Mouse (Mus musculus) gastrocnemius, adult 2 months (tissue): ENCODE measurements around the gene Slc9b1. TPM values are rescaled to one million over a fixed set of nuclear protein-coding genes. Genes with fewer than 3 reads are reported as not detected.
A peak's percentile ranks its signal among the peaks of the same experiment; 100 is the strongest.

Experiments used
- DNase-seq: peaks from one replicate; pipeline ENCODE4 v3.0.0; 2022
- H3K27ac ChIP-seq: fragments of 200-600 bp; 2 replicates; pipeline ENCODE4 v1.8.1; 2022; ENCODE audit warnings: mild to moderate bottlenecking
- H3K4me3 ChIP-seq: fragments of 200-600 bp; 2 replicates; pipeline ENCODE4 v1.8.1; 2022; ENCODE audit warnings: mild to moderate bottlenecking, moderate library complexity
- CTCF ChIP-seq: fragments of 200-600 bp; IDR thresholded peaks from 2 replicates; pipeline ENCODE4 v1.8.1; 2022; ENCODE audit warnings: antibody characterized with exemption, mild to moderate bottlenecking, moderate library complexity
- intact Hi-C: fragments of 180-260 bp; cut with DNase I; formaldehyde crosslinking; loops from one replicate; pipeline ENCODE4 v1.15.1; 2025
- total RNA-seq, 2 experiments: library from RNA; stranded (reverse); gene quantifications; 2 replicates each; pipeline ENCODE4 v1.2.3; 2021

The Slc9b1 gene
- total RNA-seq, 2 experiments from 2014 or later, result not detected

- Histone ChIP-seq H3K27ac (peak overlapping the region; percentile 99), H3K4me3 (peak overlapping the region; percentile 84)
- no peak for TF ChIP-seq CTCF
- DNase-seq, result peak; percentile 93
- intact Hi-C loops, result loop anchor here (1.0 to 10.0 kb wide), 3 partner anchors 15 to 272 kb away; partner anchors contain the start of genes Nfkb1 and Ube2d3
Measured at GRCm38 (mm10) chr3:135422856-135423607, 75.2 kb downstream of the Slc9b1 start.

GRCm38 (mm10) chr3:135423608-135424212, 75.9 kb downstream of the Slc9b1 start, which contains the start of gene Cisd2:
TSS of gene Cisd2 (minus strand) at chr3:135423925.
- intact Hi-C loops, result loop anchor here (1.0 to 10.0 kb wide), 3 partner anchors 15 to 271 kb away; partner anchors contain the start of genes Nfkb1 and Ube2d3
- Histone ChIP-seq H3K4me3 (peak within 1 kb of the TSS; percentile 84), H3K27ac (peak within 1 kb of the TSS; percentile 99)
- no peak for DNase-seq
- TF ChIP-seq CTCF, result no peak

GRCm38 (mm10) chr3:135436901-135437616, 89.2 kb downstream of the Slc9b1 start:
- intact Hi-C loops, result loop anchor here (5.0 kb wide), 2 partner anchors 65 to 80 kb away; no protein-coding TSS in a partner anchor
- no peak for DNase-seq
- Histone ChIP-seq H3K4me3 (peak overlapping the region; percentile 97), H3K27ac (peak overlapping the region; percentile 99)
- no peak for TF ChIP-seq CTCF

GRCm38 (mm10) chr3:135437758-135438495, 90.1 kb downstream of the Slc9b1 start, which contains the start of gene Ube2d3:
TSS of gene Ube2d3 (plus strand) at chr3:135438149.
- Histone ChIP-seq H3K27ac (peak within 1 kb of the TSS; percentile 99), H3K4me3 (peak within 1 kb of the TSS; percentile 97)
- DNase-seq, result peak; percentile 99
- no peak for TF ChIP-seq CTCF
- intact Hi-C loops, result loop anchor here (1.0 to 5.0 kb wide), 3 partner anchors 15 to 79 kb away; partner anchors contain the start of gene Cisd2

GRCm38 (mm10) chr3:135438531-135438912, 90.7 kb downstream of the Slc9b1 start:
- Histone ChIP-seq H3K27ac (peak overlapping the region; percentile 99), H3K4me3 (peak overlapping the region; percentile 97)
- DNase-seq, result peak; percentile 96
- TF ChIP-seq CTCF, result no peak
- intact Hi-C loops, result loop anchor here (1.0 to 5.0 kb wide), 3 partner anchors 15 to 79 kb away; partner anchors contain the start of gene Cisd2

- intact Hi-C loops, result loop anchor here (1.0 to 5.0 kb wide), 3 partner anchors 16 to 78 kb away; partner anchors contain the start of gene Cisd2
- Histone ChIP-seq H3K27ac (peak overlapping the region; percentile 99), H3K4me3 (peak overlapping the region; percentile 97)
- no peak for TF ChIP-seq CTCF
- DNase-seq, result peak; percentile 90
Measured at GRCm38 (mm10) chr3:135438913-135439531, 91.2 kb downstream of the Slc9b1 start.

GRCm38 (mm10) chr3:135439651-135440050, 91.8 kb downstream of the Slc9b1 start:
- TF ChIP-seq CTCF, result no peak
- no peak for DNase-seq
- H3K4me3 ChIP-seq, result peak overlapping the region; percentile 97
- peak overlapping the region; percentile 99 for H3K27ac ChIP-seq
- intact Hi-C loops, result loop anchor here (5.0 kb wide), 2 partner anchors 63 to 78 kb away; no protein-coding TSS in a partner anchor

GRCm38 (mm10) chr3:135440221-135440620, 92.4 kb downstream of the Slc9b1 start:
- DNase-seq, result no peak

GRCm38 (mm10) chr3:135440621-135441020, 92.8 kb downstream of the Slc9b1 start:
- Histone ChIP-seq H3K27ac (peak overlapping the region; percentile 99), H3K4me3 (peak overlapping the region; percentile 97)
- intact Hi-C loops, result no loop called here
- no peak for DNase-seq
- TF ChIP-seq CTCF, result no peak

More at GRCm38 (mm10) chr3:135440221-135440620, 92.4 kb downstream of the Slc9b1 start:
- H3K4me3 ChIP-seq, result peak overlapping the region; percentile 97
- peak overlapping the region; percentile 99 for H3K27ac ChIP-seq
- intact Hi-C loops, result no loop called here
- no peak for TF ChIP-seq CTCF

- Histone ChIP-seq H3K27ac (peak overlapping the region; percentile 36), H3K4me3 (peak overlapping the region; percentile 0)
- intact Hi-C loops, result no loop called here
- no peak for DNase-seq
- no peak for TF ChIP-seq CTCF
Measured at GRCm38 (mm10) chr3:135444930-135445329, 97.1 kb downstream of the Slc9b1 start.

Other genes starting within 250 kb of the Slc9b1 start
- under 1 TPM; 0.05 to 0.08 TPM for gene Cenpe, start 135.5 kb upstream of the Slc9b1 start, total RNA-seq
- gene Bdh2, start 66.8 kb upstream of the Slc9b1 start, total RNA-seq, result 1 to 10 TPM; 2.4 to 2.9 TPM
- under 1 TPM in 1 of 2 experiments, not detected in 1; 0.42 TPM for gene Slc9b2, start 40.3 kb upstream of the Slc9b1 start, total RNA-seq
- 10 to 100 TPM; 30.2 to 36.9 TPM for gene Cisd2, start 75.9 kb downstream of the Slc9b1 start, total RNA-seq
- 100 to 1,000 TPM; 327 TPM for gene Ube2d3, start 90.1 kb downstream of the Slc9b1 start, total RNA-seq
- 1 to 10 TPM; 2.3 to 5.6 TPM for gene Manba, start 137.6 kb downstream of the Slc9b1 start, total RNA-seq